Mouse (Mus musculus) erythroblast, embryonic 14.5 days (primary cell): ENCODE data around the gene Myo1d. TPM values are rescaled to one million over a fixed set of nuclear protein-coding genes. Genes with fewer than 3 reads are reported as not detected.

Experiments
- H3K27me3 ChIP-seq: 2 replicates; pipeline ENCODE4 v1.6.1; 2012; ENCODE audit warnings: inconsistent platforms; ENCODE audit not compliant: control insufficient read depth
- H3K36me3 ChIP-seq: 2 replicates; pipeline ENCODE4 v1.6.1; 2012; ENCODE audit warnings: mild to moderate bottlenecking, inconsistent platforms; ENCODE audit not compliant: control insufficient read depth
- H3K4me1 ChIP-seq: 2 replicates; pipeline ENCODE4 v1.6.1; 2012; ENCODE audit warnings: inconsistent platforms; ENCODE audit not compliant: control insufficient read depth
- H3K4me3 ChIP-seq: replicated peaks from 2 replicates; pipeline ENCODE3; 2012; ENCODE audit warnings: moderate library complexity, mild to moderate bottlenecking, inconsistent platforms
- H3K9me3 ChIP-seq: 2 replicates; pipeline ENCODE4 v1.6.1; 2012; ENCODE audit warnings: low read length, inconsistent platforms, mixed read lengths; ENCODE audit not compliant: control insufficient read depth
- GATA1 ChIP-seq: IDR thresholded peaks from 2 replicates; pipeline ENCODE4 v1.6.1; 2012; ENCODE audit warnings: low read length, inconsistent platforms, mixed read lengths
- TAL1 ChIP-seq: IDR thresholded peaks from 3 replicates; pipeline ENCODE4 v1.6.1; 2012; ENCODE audit warnings: low read length, inconsistent platforms, mixed read lengths
- polyA plus RNA-seq: library from polyadenylated mRNA; stranded (reverse); fragments of >175 nt; gene quantifications from 2 replicates; pipeline ENCODE4 v1.2.3, GENCODE M21; 2012

The Myo1d gene
- polyA plus RNA-seq, 1 experiment: 1.9 TPM

DNA sequence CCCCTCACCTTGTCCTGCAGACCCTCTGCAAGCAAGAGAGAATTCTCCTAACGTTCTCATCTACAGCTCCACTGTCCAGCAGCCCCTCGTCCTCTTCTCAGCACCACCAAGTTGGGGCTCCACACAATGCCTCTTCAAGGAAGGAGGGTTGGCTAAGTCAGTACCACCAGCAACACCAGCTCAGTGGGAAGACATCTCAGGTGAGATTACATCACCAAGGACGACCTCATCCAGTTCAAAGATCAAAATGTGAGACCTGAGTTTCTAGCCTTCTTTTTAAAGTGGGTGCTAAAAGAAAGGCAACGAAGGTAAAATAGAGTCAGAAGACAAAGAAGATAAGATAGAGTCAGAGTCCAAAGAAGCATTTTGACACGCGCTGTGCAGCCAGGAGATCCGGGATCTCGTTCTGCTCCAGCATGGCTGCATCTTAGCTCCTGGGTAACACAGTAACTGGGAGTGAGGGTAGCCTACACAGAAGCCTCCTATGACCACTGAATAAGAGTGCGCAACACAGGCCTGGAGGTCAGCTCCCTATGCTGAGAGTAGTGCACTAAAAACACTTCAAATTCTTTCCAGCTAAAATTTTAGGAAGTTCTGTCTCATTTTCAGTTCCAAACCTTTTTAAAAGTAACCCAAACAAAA, 56.3 kb downstream of the Myo1d start:
- Histone ChIP-seq H3K9me3 (no peaks in the 10 kb centered on the region), H3K4me1 (no peaks in the 10 kb centered on the region), H3K4me3 (no peak overlapping the region), H3K36me3 (no peaks in the 10 kb centered on the region), H3K27me3 (no peaks in the 10 kb centered on the region)
- TF ChIP-seq GATA1 (no peak), TAL1 (no peak)

DNA sequence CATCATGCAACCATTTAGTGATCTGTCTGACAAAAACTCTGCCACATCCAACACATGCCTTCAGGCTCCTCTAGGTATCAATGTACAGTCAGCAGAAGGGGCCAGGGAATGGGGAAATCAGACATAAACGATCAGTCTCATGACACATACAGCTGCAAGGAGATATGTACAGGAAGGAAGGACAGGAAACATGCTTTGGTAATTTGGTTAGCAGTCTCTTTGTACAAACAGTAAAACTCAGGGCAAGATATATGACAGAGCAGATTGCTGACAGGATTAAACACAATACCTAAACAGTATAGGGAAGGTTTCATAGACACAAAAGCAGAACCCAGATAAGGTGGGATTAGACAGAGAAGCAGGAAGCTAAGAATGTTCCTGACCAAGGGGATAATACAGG, 60.8 kb downstream of the Myo1d start:
- Histone ChIP-seq H3K4me1 (peaks cover 4% of the 10 kb centered on the region; the same call in 1 of the 2 replicates), H3K27me3 (no peaks in the 10 kb centered on the region), H3K36me3 (no peaks in the 10 kb centered on the region; the same call in 1 of the 2 replicates), H3K9me3 (no peaks in the 10 kb centered on the region), H3K4me3 (no peak overlapping the region)
- no peak for TF ChIP-seq TAL1
- TF ChIP-seq GATA1: no peak

DNA sequence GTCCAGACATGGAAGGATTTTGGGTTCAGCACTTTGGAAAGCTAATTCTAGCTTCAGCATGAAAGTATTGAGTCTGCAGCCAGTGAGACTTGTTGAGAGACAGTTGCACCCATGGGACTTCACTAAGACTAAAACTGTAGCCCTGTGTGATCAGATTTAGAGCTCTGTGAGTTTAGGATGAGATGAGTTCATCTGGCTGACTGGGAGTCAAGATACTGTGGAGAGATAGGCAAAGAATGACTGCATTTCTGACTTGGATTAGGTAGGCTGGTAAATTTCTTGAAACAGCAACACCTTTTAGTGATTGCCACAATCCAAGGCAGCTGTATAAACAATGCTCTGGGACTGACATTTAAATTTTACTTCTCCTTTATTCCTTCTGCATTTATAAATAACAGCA, 61.8 kb downstream of the Myo1d start:
- Histone ChIP-seq H3K36me3 (no peaks in the 10 kb centered on the region; the same call in 1 of the 2 replicates), H3K4me3 (no peak overlapping the region), H3K27me3 (no peaks in the 10 kb centered on the region), H3K4me1 (peaks cover 4% of the 10 kb centered on the region; the same call in 1 of the 2 replicates), H3K9me3 (no peaks in the 10 kb centered on the region)
- no peak for TF ChIP-seq TAL1
- no peak for TF ChIP-seq GATA1

DNA sequence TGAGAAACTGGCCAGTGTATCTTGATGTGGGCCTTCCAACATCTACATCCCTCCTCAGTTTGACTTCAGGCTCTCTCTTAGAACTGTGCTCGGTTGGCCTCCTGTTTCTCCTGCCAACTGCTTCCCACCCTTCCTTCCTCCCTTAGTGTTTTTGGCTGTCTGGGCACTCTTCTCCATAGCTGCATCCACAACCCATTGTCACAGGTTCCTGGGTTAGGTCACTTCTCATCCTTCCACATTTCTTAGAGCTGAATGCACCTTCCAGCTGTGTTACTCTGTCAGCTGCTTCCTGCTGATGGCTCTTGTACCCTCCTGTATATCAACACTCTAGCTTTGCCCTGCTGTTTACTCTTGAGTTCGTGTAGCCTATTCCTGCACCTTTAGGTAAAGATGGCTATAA, 64.7 kb downstream of the Myo1d start:
- Histone ChIP-seq H3K4me1 (peaks cover 4% of the 10 kb centered on the region; the same call in 1 of the 2 replicates), H3K9me3 (no peaks in the 10 kb centered on the region), H3K36me3 (no peaks in the 10 kb centered on the region; the same call in 1 of the 2 replicates), H3K4me3 (no peak overlapping the region), H3K27me3 (no peaks in the 10 kb centered on the region)
- no peak for TF ChIP-seq GATA1
- TF ChIP-seq TAL1: no peak

DNA sequence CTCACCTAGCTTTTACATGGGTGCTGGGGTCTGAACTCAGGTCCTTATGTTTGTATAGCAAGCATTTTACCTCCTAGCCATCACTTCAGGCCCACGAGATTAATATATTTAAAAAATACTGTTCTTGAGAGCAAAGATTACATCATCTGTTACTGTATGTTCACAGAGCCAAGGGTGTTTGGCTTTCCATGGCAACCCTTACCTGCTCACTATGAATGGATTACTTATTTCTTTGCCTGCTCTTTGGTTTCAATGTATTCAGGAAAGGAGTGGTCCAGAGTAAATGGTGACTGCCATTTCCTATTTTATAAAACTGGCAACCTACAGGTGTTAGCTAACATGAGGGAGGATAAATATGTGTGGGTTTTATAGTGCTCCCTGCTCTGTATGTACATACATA, 66.1 kb downstream of the Myo1d start:
- no peaks in the 10 kb centered on the region; the same call in 1 of the 2 replicates for H3K36me3 ChIP-seq
- no peak for TF ChIP-seq TAL1
- no peak for TF ChIP-seq GATA1

DNA sequence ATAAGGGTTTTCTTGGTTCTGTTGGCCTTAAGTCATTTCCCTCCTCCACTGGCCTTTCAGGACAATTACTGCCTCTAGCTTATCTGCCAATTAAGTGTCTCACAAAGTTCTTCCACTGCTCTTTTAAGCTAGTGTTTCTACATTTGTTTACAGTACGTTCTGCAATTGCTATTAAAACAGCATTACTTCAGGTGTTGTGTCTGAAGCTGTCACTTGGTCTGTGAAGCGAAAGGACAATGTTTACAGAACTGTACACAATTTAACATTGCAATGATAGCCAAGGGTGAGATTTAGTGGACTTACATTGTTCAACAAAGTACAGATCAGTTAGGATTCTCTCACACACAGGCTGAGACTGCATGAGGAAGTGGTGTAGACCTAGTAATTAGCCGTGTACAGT, 67.6 kb downstream of the Myo1d start:
- no peak for TF ChIP-seq TAL1
- TF ChIP-seq GATA1: no peak
- H3K4me3 ChIP-seq: no peak overlapping the region
- no peaks in the 10 kb centered on the region; the same call in 1 of the 2 replicates for H3K36me3 ChIP-seq
- no peaks in the 10 kb centered on the region for H3K9me3 ChIP-seq
- H3K4me1 ChIP-seq: peaks cover 4% of the 10 kb centered on the region; the same call in 1 of the 2 replicates
- no peaks in the 10 kb centered on the region for H3K27me3 ChIP-seq

More for the DNA sequence above, 66.1 kb downstream of the Myo1d start:
- H3K4me1 ChIP-seq: peaks cover 4% of the 10 kb centered on the region; the same call in 1 of the 2 replicates
- no peak overlapping the region for H3K4me3 ChIP-seq
- H3K9me3 ChIP-seq: no peaks in the 10 kb centered on the region
- H3K27me3 ChIP-seq: no peaks in the 10 kb centered on the region

DNA sequence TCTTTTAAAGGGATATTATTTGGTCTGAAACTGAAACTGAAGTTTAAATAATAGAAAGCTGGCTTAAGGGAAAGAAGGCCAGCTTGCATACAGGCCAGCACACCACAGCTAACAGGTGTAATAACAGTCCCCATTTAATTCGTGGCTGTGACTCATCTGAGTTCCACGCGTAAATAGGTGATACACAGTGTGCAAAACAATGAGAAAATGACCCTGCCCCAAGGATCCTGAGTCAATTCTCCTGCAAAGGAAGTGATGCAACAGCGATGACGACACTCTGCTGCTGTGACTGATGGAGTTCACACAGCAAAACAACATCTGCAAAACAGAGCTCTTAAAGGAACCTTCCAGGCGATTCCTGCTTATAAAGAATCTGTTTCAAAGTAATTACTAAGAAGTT, 68.5 kb downstream of the Myo1d start:
- no peak for TF ChIP-seq TAL1
- TF ChIP-seq GATA1: no peak
- Histone ChIP-seq H3K36me3 (no peaks in the 10 kb centered on the region; the same call in 1 of the 2 replicates), H3K9me3 (no peaks in the 10 kb centered on the region), H3K4me3 (no peak overlapping the region), H3K4me1 (peaks cover 4% of the 10 kb centered on the region; the same call in 1 of the 2 replicates), H3K27me3 (no peaks in the 10 kb centered on the region)

DNA sequence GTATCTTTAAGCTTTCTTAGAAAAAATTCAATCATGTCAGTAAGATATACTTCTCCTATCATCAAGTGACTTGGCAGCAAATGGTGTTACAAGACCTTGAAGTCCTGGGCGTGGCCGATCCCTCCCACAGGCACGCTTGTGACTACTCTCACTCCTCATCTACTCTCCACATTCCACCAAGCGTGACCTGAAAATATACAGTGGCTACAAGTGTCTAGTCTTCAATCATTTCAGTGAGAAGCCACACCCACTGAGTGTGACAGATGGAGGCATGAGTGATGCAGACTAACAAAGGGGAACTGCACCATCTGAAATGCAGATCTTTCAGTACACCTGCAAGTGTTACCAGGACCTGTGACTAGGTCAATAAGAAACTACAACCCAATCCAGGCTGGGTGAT, 79.2 kb downstream of the Myo1d start:
- no peak for TF ChIP-seq GATA1
- no peak for TF ChIP-seq TAL1
- H3K36me3 ChIP-seq: no peaks in the 10 kb centered on the region
- no peaks in the 10 kb centered on the region for H3K4me1 ChIP-seq
- no peaks in the 10 kb centered on the region for H3K27me3 ChIP-seq
- H3K4me3 ChIP-seq: no peak overlapping the region
- H3K9me3 ChIP-seq: no peaks in the 10 kb centered on the region

DNA sequence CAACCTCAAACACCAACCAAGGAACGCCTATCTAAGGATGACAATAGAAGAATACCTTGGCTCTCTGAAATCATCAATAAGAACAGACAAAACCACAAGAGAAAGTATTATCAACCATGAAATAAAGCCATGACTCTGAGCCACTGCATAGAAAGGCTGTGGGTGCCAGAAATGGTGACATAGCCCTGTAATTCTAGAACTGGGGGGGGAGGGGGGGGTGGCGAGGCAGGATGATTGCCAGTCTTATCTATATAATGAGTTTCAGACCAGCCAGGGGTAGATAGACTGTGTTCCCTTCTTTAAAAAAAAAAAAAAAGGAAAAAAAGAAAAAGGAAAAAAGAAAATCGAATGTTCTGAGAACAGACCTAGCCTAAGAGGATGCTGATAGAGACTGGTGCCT, 81.1 kb downstream of the Myo1d start:
- Histone ChIP-seq H3K4me1 (no peaks in the 10 kb centered on the region), H3K36me3 (no peaks in the 10 kb centered on the region), H3K4me3 (no peak overlapping the region), H3K9me3 (no peaks in the 10 kb centered on the region), H3K27me3 (no peaks in the 10 kb centered on the region)
- TF ChIP-seq TAL1: no peak
- no peak for TF ChIP-seq GATA1

DNA sequence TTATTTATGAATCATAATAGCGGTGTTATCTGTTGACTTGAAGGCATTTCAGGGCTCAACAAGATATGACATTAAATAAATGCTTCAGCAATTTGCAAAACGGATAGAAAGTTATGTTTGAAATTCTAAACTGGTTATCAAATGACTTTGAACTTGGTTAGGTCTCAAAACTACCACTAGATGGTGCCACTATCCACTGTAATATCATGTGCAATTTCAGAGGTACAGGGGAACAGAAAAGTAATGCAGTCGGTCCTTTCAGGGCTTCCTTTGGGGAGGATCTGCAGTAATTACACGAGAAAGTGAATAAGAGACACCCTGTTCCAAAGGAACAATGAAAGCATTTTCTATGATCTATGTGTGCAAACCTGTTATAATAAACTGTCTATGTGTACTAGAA, 83.5 kb downstream of the Myo1d start:
- Histone ChIP-seq H3K4me3 (no peak overlapping the region), H3K36me3 (no peaks in the 10 kb centered on the region), H3K9me3 (no peaks in the 10 kb centered on the region), H3K27me3 (no peaks in the 10 kb centered on the region), H3K4me1 (no peaks in the 10 kb centered on the region)
- no peak for TF ChIP-seq GATA1
